ENCODE assay signal across 10 mouse cellular contexts in genomic region chr10:12218879-12219278, GRCm38 (mm10).
DNase-seq lines count a peak whose midpoint lies in the region; ATAC-seq and TF ChIP-seq lines count a peak whose summit lies in the region.
"Had no signal": no experiment of that assay in that cellular context is flagged by ENCODE, and none has a peak within 500 bp of the region (broad histone marks: within the 10 kb centered on the region; RNA-seq: fewer than 3 reads in every experiment).

No protein-coding gene starts in this region.

- no peak overlapping the region for H3K27ac ChIP-seq in kidney, adult 2 months (ENCODE audit: insufficient read depth, low read depth, low read length)
- H3K27ac ChIP-seq in midbrain, embryonic 11.5 days (ENCODE audit: low read depth, low read length) = no peak overlapping the region
- H3K27ac ChIP-seq in midbrain, embryonic 15.5 days = no peak overlapping the region
- H3K27ac ChIP-seq in forebrain, embryonic 12.5 days = no peak overlapping the region

- ATAC-seq in midbrain, embryonic 11.5 days (ENCODE audit: low FRiP score) = no peak
- ATAC-seq in midbrain, embryonic 15.5 days (replicated peaks) = no peak
- no peak for ATAC-seq in forebrain, embryonic 12.5 days (ENCODE audit: low FRiP score)
- ATAC-seq: activated CD4-positive, CD25-positive, alpha-beta regulatory T cell, adult 4 months had no signal

- H3K4me2 ChIP-seq in midbrain, embryonic 11.5 days = no peak overlapping the region
- no peak overlapping the region for H3K4me2 ChIP-seq in midbrain, embryonic 15.5 days
- no peak overlapping the region for H3K4me2 ChIP-seq in forebrain, embryonic 12.5 days

- H3K9me3 ChIP-seq in midbrain, embryonic 11.5 days (ENCODE audit: control insufficient read depth, low read length) = no peaks in the 10 kb centered on the region
- H3K9me3 ChIP-seq in midbrain, embryonic 15.5 days = no peaks in the 10 kb centered on the region
- H3K9me3 ChIP-seq in forebrain, embryonic 12.5 days = no peaks in the 10 kb centered on the region

- H3K4me1 ChIP-seq in kidney, adult 2 months (ENCODE audit: control insufficient read depth, insufficient read depth, low read length) = no peaks in the 10 kb centered on the region
- H3K4me1 ChIP-seq in midbrain, embryonic 11.5 days (ENCODE audit: control insufficient read depth, insufficient read depth, low read length) = no peaks in the 10 kb centered on the region
- no peaks in the 10 kb centered on the region for H3K4me1 ChIP-seq in midbrain, embryonic 15.5 days
- no peaks in the 10 kb centered on the region for H3K4me1 ChIP-seq in forebrain, embryonic 12.5 days

- H3K4me3 ChIP-seq in kidney, adult 2 months (ENCODE audit: insufficient read depth, low read depth, low read length) = no peak overlapping the region
- H3K4me3 ChIP-seq in midbrain, embryonic 11.5 days (ENCODE audit: low read depth, low read length) = no peak overlapping the region
- no peak overlapping the region for H3K4me3 ChIP-seq in midbrain, embryonic 15.5 days
- no peak overlapping the region for H3K4me3 ChIP-seq in forebrain, embryonic 12.5 days (replicated peaks)
- H3K4me3 ChIP-seq: myocyte had no signal

- TF ChIP-seq CTCF in kidney, adult 2 months (conservative IDR thresholded peaks at IDR 0.05; ENCODE audit: insufficient read depth, insufficient read length, low read depth, low read length) = no peak

- TF ChIP-seq POLR2A in kidney, adult 2 months (IDR thresholded peaks at IDR 0.05; ENCODE audit: low read depth, low read length) = no peak

- H3K27me3 ChIP-seq in kidney, adult 2 months (replicated peaks; ENCODE audit: control insufficient read depth, insufficient read depth, low read length) = no peaks in the 10 kb centered on the region; the same call in 1 of the 2 replicates
- H3K27me3 ChIP-seq in midbrain, embryonic 11.5 days (ENCODE audit: control insufficient read depth, insufficient read depth, low read length) = no peaks in the 10 kb centered on the region
- no peaks in the 10 kb centered on the region for H3K27me3 ChIP-seq in midbrain, embryonic 15.5 days (replicated peaks)
- H3K27me3 ChIP-seq in forebrain, embryonic 12.5 days = no peaks in the 10 kb centered on the region

- H3K9ac ChIP-seq in midbrain, embryonic 11.5 days (ENCODE audit: low read length) = no peak overlapping the region
- no peak overlapping the region for H3K9ac ChIP-seq in midbrain, embryonic 15.5 days
- H3K9ac ChIP-seq in forebrain, embryonic 12.5 days = no peak overlapping the region

- DNase-seq in adrenal gland, postnatal 36 days = peak; percentile 17 to 27
- DNase-seq in adrenal gland, postnatal 4 days (ENCODE audit: low spot score in 2 of 2) = no peak
- DNase-seq in kidney, adult 2 months = peak; percentile 2
- DNase-seq in kidney, adult 18-20 months = no peak
- DNase-seq in midbrain, embryonic 11.5 days (ENCODE audit: low spot score, missing footprints) = peak; percentile 75
- DNase-seq in embryo, embryonic 10.5 days (ENCODE audit: low spot score) = peak; percentile 28

- no peaks in the 10 kb centered on the region for H3K36me3 ChIP-seq in kidney, adult 2 months (ENCODE audit: control insufficient read depth, insufficient read depth, low read length)
- H3K36me3 ChIP-seq in midbrain, embryonic 11.5 days (ENCODE audit: control insufficient read depth, insufficient read depth, low read length) = no peaks in the 10 kb centered on the region
- no peaks in the 10 kb centered on the region for H3K36me3 ChIP-seq in midbrain, embryonic 15.5 days (replicated peaks)
- no peaks in the 10 kb centered on the region for H3K36me3 ChIP-seq in forebrain, embryonic 12.5 days (replicated peaks)

Comparison
In these comparisons a context has a peak if more than half of its experiments do, and no peak if none do; other contexts are left out.
1. DNase-seq: peak in adrenal gland, postnatal 36 days (2 of 2), kidney, adult 2 months (single experiment), midbrain, embryonic 11.5 days (single experiment) and embryo, embryonic 10.5 days (single experiment); none in adrenal gland, postnatal 4 days (0 of 2) and kidney, adult 18-20 months (single experiment).